Mouse (Mus musculus) midbrain, embryonic 14.5 days (tissue): ENCODE data around the gene Rnf44. TPM values are rescaled to one million over a fixed set of nuclear protein-coding genes. Genes with fewer than 3 reads are reported as not detected.

Experiments
- ATAC-seq: fragments of 200-750 bp; cut with Nextera tagmentation; 2 replicates; pipeline ENCODE4 v1.8.0; 2017; ENCODE audit warnings: moderate number of reproducible peaks, moderate library complexity; ENCODE audit not compliant: low FRiP score, low TSS enrichment
- DNase-seq: peaks from one replicate; pipeline ENCODE4 v3.0.0-alpha.2; 2015
- H3K27ac ChIP-seq: fragments of 300-500 bp; sonication (generic); replicated peaks from 2 replicates; pipeline ENCODE4 v1.5.1; 2014; ENCODE audit warnings: mild to moderate bottlenecking, low read depth, low read length, moderate library complexity
- H3K27me3 ChIP-seq: fragments of 300-500 bp; sonication (generic); 2 replicates; pipeline ENCODE4 v1.6.1; 2014; ENCODE audit warnings: low read length, control low read depth, mixed read lengths; ENCODE audit not compliant: control insufficient read depth, insufficient read depth
- H3K36me3 ChIP-seq: fragments of 300-500 bp; sonication (generic); 2 replicates; pipeline ENCODE4 v1.6.1; 2014; ENCODE audit warnings: low read length, control low read depth; ENCODE audit not compliant: control insufficient read depth, insufficient read depth
- H3K4me1 ChIP-seq: fragments of 300-500 bp; sonication (generic); 2 replicates; pipeline ENCODE4 v1.6.1; 2014; ENCODE audit warnings: mild to moderate bottlenecking, antibody characterized with exemption, low read length, control low read depth; ENCODE audit not compliant: control insufficient read depth, insufficient read depth
- H3K4me2 ChIP-seq: fragments of 300-500 bp; sonication (generic); 2 replicates; pipeline ENCODE4 v1.6.1; 2014; ENCODE audit warnings: mild to moderate bottlenecking, low read length, moderate library complexity
- H3K4me3 ChIP-seq: fragments of 300-500 bp; sonication (generic); replicated peaks from 2 replicates; pipeline ENCODE4 v1.5.1; 2014; ENCODE audit warnings: low read depth, low read length
- H3K9ac ChIP-seq: fragments of 300-500 bp; sonication (generic); replicated peaks from 2 replicates; pipeline ENCODE4 v1.6.1; 2014; ENCODE audit warnings: mild to moderate bottlenecking, low read length, moderate library complexity
- H3K9me3 ChIP-seq: fragments of 300-500 bp; sonication (generic); 2 replicates; pipeline ENCODE4 v1.6.1; 2016; ENCODE audit warnings: low read length, control low read depth, mixed read lengths; ENCODE audit not compliant: control insufficient read depth
- WGBS: fragments of 180-500 bp; shearing (Covaris S2); extraction: QIAGEN DNeasy Blood & Tissue Kit; methylation state at CpG from one replicate; pipeline ENCODE4 v1.1.7; 2014; 5-methylcytosine and 5-hydroxymethylcytosine counted together
- polyA plus RNA-seq: library from polyadenylated mRNA; unstranded; fragments of >200 nt; fragmentation: Nextera tagmentation; extraction: Ambion mirVana; gene quantifications from 2 replicates; pipeline ENCODE4 v1.2.1, GENCODE M21; 2014

Rnf44 gene
- polyA plus RNA-seq, 1 experiment from 2014 or later, result 88.1 TPM

DNA sequence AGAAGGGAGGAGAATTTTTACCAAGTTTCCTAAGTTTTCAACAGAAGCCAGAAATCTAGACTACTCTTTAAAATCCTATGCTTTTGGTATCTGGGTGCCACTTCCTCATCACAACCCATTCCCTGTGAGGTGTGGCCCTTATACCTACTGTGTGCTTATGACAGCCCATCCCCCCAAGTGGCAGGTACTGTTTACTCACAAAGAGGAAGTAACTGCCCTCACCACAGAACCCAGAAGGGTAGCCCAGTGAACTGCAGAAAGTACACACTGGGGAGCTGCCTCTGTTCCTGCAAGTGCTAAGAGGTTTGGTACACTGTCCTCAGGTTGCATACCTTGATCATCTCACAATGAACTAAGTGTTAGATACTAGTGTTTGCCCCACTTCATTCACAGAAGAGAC, 2.0 kb downstream of the Rnf44 start:
- H3K9ac ChIP-seq, result no peak overlapping the region
- no peak for DNase-seq
- no peaks in the 10 kb centered on the region for H3K36me3 ChIP-seq
- peak overlapping the region; percentile 97 for H3K4me3 ChIP-seq
- H3K4me1 ChIP-seq, result peaks cover 27% of the 10 kb centered on the region
- no peaks in the 10 kb centered on the region for H3K9me3 ChIP-seq
- ATAC-seq, result no peak
- H3K27me3 ChIP-seq, result no peaks in the 10 kb centered on the region
- H3K4me2 ChIP-seq, result no peak overlapping the region; the same call in 1 of the 2 replicates
- H3K27ac ChIP-seq, result no peak overlapping the region

DNA sequence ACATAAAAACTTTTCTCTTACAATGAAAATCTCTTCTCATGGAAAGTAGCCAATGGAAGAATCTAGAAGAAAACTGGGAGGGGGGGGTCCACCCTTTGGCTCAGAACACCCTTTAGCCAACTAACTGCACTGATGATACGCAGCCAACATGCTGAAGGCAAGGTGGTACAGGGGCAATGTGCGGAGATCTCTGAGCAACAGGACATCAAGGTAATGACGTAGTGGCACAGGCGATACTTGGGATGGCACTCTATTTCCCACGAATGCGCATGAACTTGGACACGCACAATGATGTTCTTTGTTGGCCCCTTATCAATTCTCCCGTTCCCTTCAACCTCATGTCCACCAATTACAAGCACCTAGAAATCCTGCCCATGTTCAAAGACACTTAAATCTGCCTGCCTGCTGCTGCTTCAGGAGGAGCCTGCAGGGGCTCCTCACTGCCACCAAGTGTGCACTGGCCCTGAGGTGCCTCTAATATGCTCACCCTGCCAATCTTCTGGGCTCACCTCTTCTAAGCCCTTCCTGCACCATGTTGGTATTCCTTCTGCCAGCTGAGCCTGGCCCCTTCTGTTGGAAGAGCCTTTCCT, 3.5 kb downstream of the Rnf44 start:
- no peak overlapping the region for H3K4me2 ChIP-seq
- 97% methylated on average over 8 of the region's 8 CpGs for WGBS
- DNase-seq (no peak), ATAC-seq (no peak)
- peaks cover 36% of the 10 kb centered on the region for H3K4me1 ChIP-seq
- H3K4me3 ChIP-seq, result no peak overlapping the region
- no peak overlapping the region for H3K9ac ChIP-seq
- H3K9me3 ChIP-seq, result no peaks in the 10 kb centered on the region
- no peaks in the 10 kb centered on the region for H3K36me3 ChIP-seq
- no peak overlapping the region for H3K27ac ChIP-seq
- H3K27me3 ChIP-seq, result no peaks in the 10 kb centered on the region

DNA sequence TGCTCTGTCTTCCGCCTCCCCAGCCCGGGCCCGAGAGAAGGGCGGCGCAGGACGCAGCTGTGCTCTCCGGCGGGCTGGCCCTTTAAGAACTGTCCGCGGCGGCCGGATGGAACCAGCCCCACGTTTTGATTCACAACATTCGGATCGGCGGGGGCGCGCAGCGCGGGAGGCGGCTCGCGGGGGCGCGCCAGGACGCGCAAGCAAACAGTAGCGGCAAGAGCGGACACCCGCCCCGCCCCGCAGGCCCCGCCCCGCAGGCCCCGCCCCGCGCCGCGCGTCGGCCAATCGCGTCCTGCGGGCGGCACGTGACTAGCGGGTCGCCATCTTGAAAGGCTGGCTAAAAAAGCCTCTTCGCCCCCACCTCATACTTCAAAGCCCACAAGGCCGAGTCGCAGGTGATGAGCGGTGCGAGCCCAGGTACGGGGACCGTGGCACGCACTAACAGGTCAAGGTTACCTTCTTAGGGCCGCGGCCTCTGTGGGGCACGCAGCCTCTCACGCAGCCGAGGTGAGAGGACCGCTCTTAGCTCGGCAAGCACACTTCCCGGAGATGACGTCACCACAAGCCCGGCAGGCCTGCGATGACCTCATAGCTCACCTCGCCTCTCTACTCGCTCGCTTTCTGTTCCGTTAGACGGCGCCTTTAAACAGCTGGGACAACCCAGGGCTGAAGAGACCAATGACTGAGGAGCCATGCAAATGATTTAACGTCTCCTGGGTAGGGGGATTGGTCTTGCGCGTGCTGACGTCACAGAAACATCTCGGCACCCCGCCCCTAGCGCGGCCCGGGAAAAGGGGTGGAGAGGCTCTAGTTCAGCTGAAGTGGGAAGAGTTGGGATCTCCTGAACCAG, 5.9 kb downstream of the Rnf44 start:
- peak; percentile 98 for DNase-seq
- H3K4me2 ChIP-seq, result peak overlapping the region; percentile 96
- H3K27me3 ChIP-seq, result no peaks in the 10 kb centered on the region
- peak; percentile 87 for ATAC-seq
- H3K4me1 ChIP-seq, result peaks cover 41% of the 10 kb centered on the region
- H3K4me3 ChIP-seq, result peak overlapping the region; percentile 93
- H3K27ac ChIP-seq, result peak overlapping the region; percentile 98
- H3K9ac ChIP-seq, result peak overlapping the region; percentile 98
- peaks cover 20% of the 10 kb centered on the region for H3K36me3 ChIP-seq
- H3K9me3 ChIP-seq, result no peaks in the 10 kb centered on the region
- WGBS, result under 1% methylated on average over 82 of the region's 82 CpGs

DNA sequence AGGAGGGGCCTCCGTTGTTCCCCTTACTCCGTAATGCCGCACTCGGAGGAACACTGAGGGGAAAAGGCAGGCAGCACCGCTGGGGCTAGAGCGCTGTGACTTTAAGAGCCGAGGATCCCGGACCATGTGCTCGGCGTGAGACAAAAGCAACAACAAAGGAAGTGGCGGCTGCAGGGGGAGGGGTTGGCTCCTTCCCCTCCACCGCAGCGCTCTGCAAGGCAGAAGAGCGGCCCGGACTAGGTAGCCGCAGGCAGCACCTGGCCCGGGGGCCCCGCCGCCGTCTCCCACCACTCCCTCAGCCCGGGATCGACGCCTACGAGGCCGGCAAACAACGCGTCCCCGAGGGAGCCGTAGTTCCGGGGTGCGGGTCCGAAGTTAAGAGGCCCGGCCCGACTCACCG, 6.6 kb downstream of the Rnf44 start:
- H3K4me3 ChIP-seq, result peak overlapping the region; percentile 93
- peaks cover 27% of the 10 kb centered on the region for H3K36me3 ChIP-seq
- no peaks in the 10 kb centered on the region for H3K9me3 ChIP-seq
- peaks cover 34% of the 10 kb centered on the region for H3K4me1 ChIP-seq
- peak overlapping the region; percentile 96 for H3K4me2 ChIP-seq
- peak overlapping the region; percentile 98 for H3K27ac ChIP-seq
- ATAC-seq, result peak; percentile 64
- 1% methylated on average over 35 of the region's 35 CpGs for WGBS
- H3K27me3 ChIP-seq, result no peaks in the 10 kb centered on the region
- H3K9ac ChIP-seq, result peak overlapping the region; percentile 98
- peak; percentile 90 for DNase-seq

DNA sequence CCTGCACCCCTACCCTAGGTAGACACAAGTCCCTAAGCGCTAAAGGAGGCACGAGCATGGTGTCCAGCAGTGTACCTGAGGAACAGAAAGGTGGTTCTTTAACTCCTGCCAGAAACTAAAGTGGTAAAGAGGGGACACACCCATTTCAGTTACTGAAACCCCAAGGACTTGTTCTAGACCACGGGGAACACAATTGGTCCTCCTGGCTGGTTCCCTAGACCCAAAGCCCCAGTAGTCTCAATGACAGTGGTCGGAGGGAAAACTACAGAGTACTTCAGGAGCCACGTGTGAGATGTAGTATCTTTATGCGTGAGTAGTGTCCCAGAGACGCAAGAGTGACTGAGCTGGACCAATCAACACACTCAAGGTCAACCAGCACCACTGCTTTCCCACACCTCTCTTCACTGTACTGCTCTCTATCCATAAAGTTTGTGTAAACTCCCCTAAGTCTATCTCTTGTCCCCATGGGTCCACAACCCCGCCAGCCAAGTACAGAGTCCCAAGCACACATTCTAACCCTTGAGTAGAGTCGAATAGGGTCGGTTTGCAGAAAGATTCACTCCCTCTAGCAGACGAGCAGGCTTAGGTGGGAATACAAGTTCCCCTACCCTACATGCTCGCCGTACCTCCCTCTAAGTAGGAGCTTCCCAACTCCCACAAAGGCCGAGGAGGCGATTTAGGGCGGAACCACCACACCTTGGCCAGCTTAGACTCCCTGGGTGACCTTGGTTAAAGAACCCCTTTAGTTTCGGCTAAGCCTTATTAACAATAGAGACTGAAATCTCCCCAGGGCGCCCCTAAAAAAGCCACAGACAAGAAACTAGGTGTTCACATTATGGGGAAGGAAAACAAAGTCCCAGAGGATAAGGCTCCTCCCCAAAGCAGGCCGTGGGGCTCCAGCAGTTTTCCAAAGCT, 7.3 kb downstream of the Rnf44 start:
- DNase-seq (no peak), ATAC-seq (no peak)
- Histone ChIP-seq H3K4me3 (peak overlapping the region; percentile 93), H3K27me3 (no peaks in the 10 kb centered on the region), H3K27ac (peak overlapping the region; percentile 98), H3K9me3 (no peaks in the 10 kb centered on the region), H3K4me1 (peaks cover 27% of the 10 kb centered on the region), H3K4me2 (peak overlapping the region; percentile 96), H3K9ac (peak overlapping the region; percentile 98), H3K36me3 (peaks cover 34% of the 10 kb centered on the region)
- WGBS, result 5% methylated on average over 19 of the region's 19 CpGs

DNA sequence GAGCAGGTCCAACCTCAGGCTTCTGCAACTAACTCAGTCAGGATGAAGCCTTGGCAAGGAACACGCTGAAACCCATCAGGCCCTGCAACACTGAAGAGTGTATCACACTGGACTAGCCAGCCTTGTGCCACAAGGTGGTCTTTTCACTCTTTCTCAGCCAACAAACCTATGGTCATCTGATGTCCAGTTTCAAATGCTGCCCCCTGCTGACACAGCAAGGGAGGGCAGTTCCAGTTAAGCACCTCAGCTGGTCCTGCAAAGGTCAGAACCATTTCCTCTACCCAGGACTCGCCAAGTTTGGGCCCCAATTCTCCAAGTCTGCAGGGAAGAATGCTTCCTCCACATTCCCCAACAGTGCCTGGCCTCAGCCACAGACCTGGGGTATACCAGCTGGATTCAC, 8.5 kb downstream of the Rnf44 start:
- H3K27me3 ChIP-seq, result no peaks in the 10 kb centered on the region
- peak overlapping the region; percentile 98 for H3K9ac ChIP-seq
- ATAC-seq, result no peak
- no peak overlapping the region for H3K27ac ChIP-seq
- peak; percentile 39 for DNase-seq
- peak overlapping the region; percentile 96 for H3K4me2 ChIP-seq
- peaks cover 46% of the 10 kb centered on the region for H3K36me3 ChIP-seq
- H3K4me3 ChIP-seq, result peak overlapping the region; percentile 93
- H3K4me1 ChIP-seq, result peaks cover 26% of the 10 kb centered on the region
- no peaks in the 10 kb centered on the region for H3K9me3 ChIP-seq
- 48% methylated on average over 2 of the region's 2 CpGs for WGBS

DNA sequence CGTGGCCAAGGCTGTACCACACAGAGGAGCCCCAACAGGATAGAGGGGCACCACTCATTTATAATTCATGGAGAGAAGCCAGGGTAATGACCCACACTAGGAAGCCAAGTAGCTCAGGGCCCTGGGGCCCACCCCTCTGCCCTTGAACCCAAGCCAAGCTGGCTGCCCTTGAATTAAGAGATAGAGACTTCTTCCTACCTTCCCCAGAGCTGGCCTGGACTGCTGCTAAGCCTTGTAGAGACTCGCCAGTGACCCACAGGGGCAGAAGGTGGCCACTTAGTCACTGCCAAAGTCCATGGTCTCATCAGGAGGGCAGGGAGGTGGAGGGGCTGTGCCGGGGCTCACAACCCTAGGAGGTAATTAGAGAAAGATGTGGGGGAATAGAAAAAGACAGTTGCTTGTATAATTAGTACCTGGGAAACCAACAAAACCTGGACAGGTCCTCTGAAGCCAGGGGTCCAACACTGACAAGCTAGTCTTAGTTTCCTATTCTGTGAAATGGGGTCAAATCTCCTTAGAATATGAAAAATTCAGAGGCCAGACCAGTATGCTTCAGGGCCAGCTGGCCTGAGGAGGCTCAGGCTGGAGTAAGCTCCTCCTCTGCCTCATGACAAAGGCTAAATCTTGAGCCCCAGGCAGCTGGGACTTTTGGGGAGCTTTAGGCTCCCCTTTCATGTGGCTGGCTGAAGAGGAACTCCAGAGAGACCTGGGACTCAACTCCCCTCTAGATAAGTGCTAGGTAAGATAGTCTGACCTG, 9.4 kb downstream of the Rnf44 start:
- DNase-seq (no peak), ATAC-seq (no peak)
- H3K4me2 ChIP-seq, result peak overlapping the region; percentile 96
- H3K36me3 ChIP-seq, result peaks cover 53% of the 10 kb centered on the region
- H3K9me3 ChIP-seq, result no peaks in the 10 kb centered on the region
- H3K27ac ChIP-seq, result no peak overlapping the region
- no peaks in the 10 kb centered on the region for H3K27me3 ChIP-seq
- WGBS, result 81% methylated on average over 3 of the region's 3 CpGs
- peaks cover 26% of the 10 kb centered on the region for H3K4me1 ChIP-seq
- H3K9ac ChIP-seq, result peak overlapping the region; percentile 13; the same call in 1 of the 2 replicates
- H3K4me3 ChIP-seq, result 0 out of 2 replicates have a peak overlapping the region, but pooled peaks have one; percentile 93

DNA sequence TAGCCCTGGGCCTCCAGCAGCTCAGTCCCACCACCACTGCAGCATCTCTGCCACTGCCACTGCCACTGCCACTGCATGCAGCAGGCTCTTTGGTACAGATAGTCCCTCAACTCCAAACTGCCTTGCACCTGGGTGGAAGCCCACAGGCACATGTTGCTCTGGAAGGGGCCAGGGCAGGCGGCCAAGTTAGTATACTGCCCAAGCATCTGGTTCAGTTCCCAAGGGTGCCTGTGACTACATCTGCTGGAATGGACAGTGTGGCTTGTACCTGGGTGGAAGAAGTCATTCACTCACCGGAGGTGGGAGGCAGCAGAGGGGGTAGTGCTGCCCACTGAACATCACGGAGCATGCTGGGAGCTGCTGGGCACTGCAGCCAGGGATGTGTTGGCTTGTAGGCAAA, 10.4 kb downstream of the Rnf44 start:
- DNase-seq, result no peak
- 96% methylated on average over 3 of the region's 3 CpGs for WGBS

More for the DNA sequence above, 10.4 kb downstream of the Rnf44 start:
- no peak overlapping the region for H3K4me3 ChIP-seq
- H3K27ac ChIP-seq, result no peak overlapping the region
- no peaks in the 10 kb centered on the region for H3K9me3 ChIP-seq
- H3K4me2 ChIP-seq, result no peak overlapping the region
- ATAC-seq, result no peak
- H3K4me1 ChIP-seq, result peaks cover 21% of the 10 kb centered on the region
- no peak overlapping the region for H3K9ac ChIP-seq
- H3K27me3 ChIP-seq, result no peaks in the 10 kb centered on the region
- peaks cover 62% of the 10 kb centered on the region for H3K36me3 ChIP-seq
